In the genomic region with DNA sequence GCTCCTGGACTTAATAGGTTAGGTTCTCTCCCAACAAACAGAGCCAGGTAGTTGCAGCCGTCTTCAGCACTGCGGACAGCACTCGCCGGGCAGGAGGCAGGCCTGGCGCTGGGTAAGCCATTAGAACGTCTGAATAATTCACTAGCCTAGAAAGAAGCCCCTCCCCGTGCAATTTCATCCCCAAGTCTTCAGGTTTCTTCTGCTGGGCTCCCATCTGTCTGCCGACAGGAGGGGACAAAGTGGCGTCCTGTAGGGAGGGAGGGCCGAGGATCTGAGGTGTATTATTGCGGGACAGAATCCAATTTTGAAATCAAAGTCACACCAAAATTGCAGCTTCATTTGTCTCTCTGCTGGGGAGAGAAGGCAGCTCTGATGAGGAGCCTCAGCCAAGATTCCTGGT, we compare ENCODE assay signal across 11 mouse cellular contexts. TPM values are rescaled to one million over a fixed set of nuclear protein-coding genes. Genes with fewer than 3 reads are reported as not detected.
A peak's percentile ranks its signal among the peaks of the same experiment; 100 is the strongest.
DNase-seq lines count a peak whose midpoint lies in the region; ATAC-seq lines count a peak whose summit lies in the region.
"Had no signal": no experiment of that assay in that cellular context is flagged by ENCODE, and none has a peak within 500 bp of the region (broad histone marks: within the 10 kb centered on the region; RNA-seq: fewer than 3 reads in every experiment).

No protein-coding gene starts in this region.

- no peaks in the 10 kb centered on the region for H3K9me3 ChIP-seq in neural tube, embryonic 13.5 days
- H3K9me3 ChIP-seq: embryonic facial prominence, embryonic 12.5 days; liver, embryonic 13.5 days had no signal

- peak overlapping the region; percentile 46 for H3K27ac ChIP-seq in neural tube, embryonic 13.5 days (replicated peaks)
- H3K27ac ChIP-seq: embryonic facial prominence, embryonic 12.5 days; liver, embryonic 13.5 days had no signal

- 4% methylated on average over 11 of the region's 11 CpGs for WGBS in neural tube, embryonic 13.5 days

- DNase-seq in cerebellum, adult 11 months: peak; percentile 54
- peak; percentile 8 for DNase-seq in urinary bladder, postnatal 14 days (ENCODE audit: low spot score)
- DNase-seq in urinary bladder, adult 2 months (ENCODE audit: low spot score): no peak
- DNase-seq in heart, postnatal 4 days: peak; percentile 63
- DNase-seq in layer of hippocampus, adult 8-10 months (ENCODE audit: low spot score in 2 of 2): no peak
- no peak for DNase-seq in right cerebral cortex, postnatal 4 days
- DNase-seq: liver, embryonic 13.5 days had no signal

- H3K27me3 ChIP-seq in neural tube, embryonic 13.5 days: no peaks in the 10 kb centered on the region
- H3K27me3 ChIP-seq: embryonic facial prominence, embryonic 12.5 days; liver, embryonic 13.5 days had no signal

- H3K9ac ChIP-seq in neural tube, embryonic 13.5 days: no peak overlapping the region
- H3K9ac ChIP-seq: embryonic facial prominence, embryonic 12.5 days; liver, embryonic 13.5 days had no signal

- H3K36me3 ChIP-seq in neural tube, embryonic 13.5 days: no peaks in the 10 kb centered on the region
- H3K36me3 ChIP-seq: embryonic facial prominence, embryonic 12.5 days; liver, embryonic 13.5 days had no signal

- peaks cover 9% of the 10 kb centered on the region; the same call in 1 of the 2 replicates for H3K4me1 ChIP-seq in neural tube, embryonic 13.5 days (replicated peaks)
- H3K4me1 ChIP-seq: embryonic facial prominence, embryonic 12.5 days; liver, embryonic 13.5 days had no signal

- 0 out of 2 replicates have a peak overlapping the region, but pooled peaks have one; percentile 0 for H3K4me2 ChIP-seq in neural tube, embryonic 13.5 days
- H3K4me2 ChIP-seq: embryonic facial prominence, embryonic 12.5 days; liver, embryonic 13.5 days had no signal

- ATAC-seq in cerebellum, adult (ENCODE audit: insufficient number of reproducible peaks, low FRiP score, low TSS enrichment): no peak
- 0 out of 2 replicates have a peak, but pooled peaks have one; percentile 23 for ATAC-seq in neural tube, embryonic 13.5 days (ENCODE audit: low read depth)

- H3K4me3 ChIP-seq in neural tube, embryonic 13.5 days: no peak overlapping the region
- H3K4me3 ChIP-seq: embryonic facial prominence, embryonic 12.5 days; liver, embryonic 13.5 days had no signal

RNA-seq across cellular contexts. Expression of gene Rph3a, which starts 58.9 kb away (rescaled TPM):
- polyA plus RNA-seq in urinary bladder, adult 2 months (2012; rRNA removed): 0.01 and 0.03 TPM in 2 replicates
- total RNA-seq in heart, postnatal 4 days (2021): under 1 TPM in 1 of 2 experiments, not detected in 1; 0.07 TPM
- polyA plus RNA-seq in neural tube, embryonic 13.5 days (2015; fragmentation: Nextera tagmentation; extraction: Ambion mirVana): 9.0 and 9.4 TPM in 2 replicates
- 100 to 1,000 TPM; 199 to 216 (median 211) TPM for total RNA-seq in layer of hippocampus, adult 8-10 months (2022)
- polyA plus RNA-seq: C2C12 had no signal

Comparison
In these comparisons a context has a peak if more than half of its experiments do, and no peak if none do; other contexts are left out.
1. DNase-seq: peak in cerebellum, adult 11 months (single experiment), urinary bladder, postnatal 14 days (single experiment) and heart, postnatal 4 days (single experiment); none in urinary bladder, adult 2 months (single experiment), layer of hippocampus, adult 8-10 months (0 of 2) and right cerebral cortex, postnatal 4 days (single experiment).
2. RNA of gene Rph3a, which starts 58.9 kb away (total RNA-seq): 199 to 216 TPM in layer of hippocampus, adult 8-10 months; 0.07 TPM in heart, postnatal 4 days; every median in the first group is over 100 times any median in the second.